Mouse (Mus musculus): Measurements from ENCODE around the gene Fig4.

Fig4 gene

GRCm38 (mm10) chr10:41208860-41209377, 94.1 kb downstream of the Fig4 start:
- DNase-seq = no peak

GRCm38 (mm10) chr10:41205647-41206046, 97.4 kb downstream of the Fig4 start:
- DNase-seq = no peak

GRCm38 (mm10) chr10:41204637-41205315, 98.3 kb downstream of the Fig4 start:
- no peak for DNase-seq

DNA sequence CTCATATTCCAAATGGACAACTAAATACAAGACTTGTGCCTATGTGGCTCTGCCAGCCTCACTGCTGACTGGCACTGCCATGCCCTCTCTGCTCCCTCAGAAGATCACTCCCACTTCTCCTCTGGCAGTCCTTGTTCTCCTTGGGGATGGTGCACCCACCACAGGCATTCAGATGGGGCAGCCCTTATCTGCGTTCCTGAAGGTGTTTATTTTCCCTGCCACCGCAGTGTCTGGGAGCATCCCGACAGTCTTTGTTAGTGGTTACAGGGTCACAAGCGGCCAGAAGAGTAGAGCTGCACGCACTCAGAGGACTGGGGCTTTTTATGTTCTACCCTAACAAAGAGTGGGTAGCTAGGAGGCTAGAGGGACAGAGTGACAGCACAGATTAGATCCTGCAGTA, 98.9 kb downstream of the Fig4 start:
- no peak for DNase-seq

GRCm38 (mm10) chr10:41198719-41199118, 104.3 kb downstream of the Fig4 start:
- DNase-seq = no peak

DNA sequence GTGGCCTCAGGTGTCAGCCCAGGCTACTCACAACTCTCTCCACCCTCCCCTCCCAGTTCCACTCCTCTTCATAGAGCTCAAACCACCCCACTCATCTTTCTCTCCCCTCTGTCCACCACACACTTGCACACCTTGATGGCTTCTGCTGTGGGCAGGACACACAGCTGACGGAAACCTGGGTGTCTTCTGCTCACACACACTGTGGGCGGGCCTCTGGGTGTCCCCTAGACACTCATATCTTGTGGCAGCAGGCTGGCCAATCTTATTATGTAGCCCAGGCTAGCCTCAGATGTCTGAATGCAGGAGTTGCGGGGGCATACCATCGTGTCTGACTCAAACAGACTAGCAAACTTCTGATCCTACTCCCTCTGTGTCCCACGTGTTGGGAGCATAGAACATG, 105.3 kb downstream of the Fig4 start:
- DNase-seq = no peak

- DNase-seq = no peak
Observed at GRCm38 (mm10) chr10:41196295-41196694, 106.8 kb downstream of the Fig4 start.

- DNase-seq = no peak
Observed at GRCm38 (mm10) chr10:41189392-41189791, 113.7 kb downstream of the Fig4 start.

DNA sequence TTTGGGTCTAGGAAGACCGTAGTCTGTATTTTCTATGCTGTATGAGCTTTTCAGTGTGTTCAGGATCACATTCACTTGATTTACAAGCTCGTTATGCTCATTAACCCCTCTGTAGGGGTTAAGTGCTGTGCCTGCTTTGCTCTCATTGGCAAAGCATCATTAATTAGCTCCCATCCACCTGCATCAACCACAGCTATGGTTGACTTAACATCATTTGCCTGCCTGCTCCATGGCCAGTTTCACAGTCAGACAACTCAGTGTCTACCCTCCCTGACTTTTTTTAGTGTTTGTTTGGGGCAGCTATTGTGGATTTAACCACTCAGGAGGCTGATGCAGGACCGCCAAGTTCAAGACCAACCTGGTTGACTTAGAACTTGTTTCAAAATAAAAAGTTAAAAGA, 119.1 kb downstream of the Fig4 start:
- no peak for DNase-seq

GRCm38 (mm10) chr10:41182644-41183043, 120.4 kb downstream of the Fig4 start:
- no peak for DNase-seq

GRCm38 (mm10) chr10:41166141-41166540, 136.9 kb downstream of the Fig4 start:
- no peak for DNase-seq

- DNase-seq = no peak
Observed at GRCm38 (mm10) chr10:41163108-41163507, 140.0 kb downstream of the Fig4 start.

- no peak for DNase-seq
Observed at GRCm38 (mm10) chr10:41157296-41157695, 145.8 kb downstream of the Fig4 start.

- no peak for DNase-seq
Observed at GRCm38 (mm10) chr10:41156693-41157092, 146.4 kb downstream of the Fig4 start.

DNA sequence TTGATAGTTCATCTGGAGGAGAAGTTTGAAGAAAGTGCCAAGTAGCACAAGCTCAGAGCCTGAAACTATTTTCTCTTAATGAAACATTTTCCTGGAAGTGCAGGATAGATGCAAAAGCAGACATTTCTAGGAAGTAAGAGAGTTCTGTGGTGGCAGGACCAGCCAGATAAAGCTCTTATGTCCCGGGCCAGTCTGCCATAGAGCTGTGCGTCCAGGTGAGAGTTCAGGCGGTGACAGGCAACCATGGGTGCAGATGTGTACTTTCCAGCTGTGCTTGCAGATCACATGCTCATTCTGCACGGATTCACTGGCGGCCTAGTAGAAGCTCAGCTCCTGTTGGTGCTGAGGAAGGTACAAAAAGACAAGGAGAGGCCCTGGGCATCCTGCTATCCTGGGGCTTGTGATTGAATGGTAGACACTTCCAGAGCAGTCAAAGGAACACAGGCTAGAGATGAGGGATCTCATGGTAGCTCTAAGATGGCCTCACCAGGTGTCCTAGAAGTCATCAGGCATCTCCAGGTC, 149.8 kb downstream of the Fig4 start:
- no peak for DNase-seq

- DNase-seq = no peak
Observed at GRCm38 (mm10) chr10:41151901-41152300, 151.2 kb downstream of the Fig4 start.

DNA sequence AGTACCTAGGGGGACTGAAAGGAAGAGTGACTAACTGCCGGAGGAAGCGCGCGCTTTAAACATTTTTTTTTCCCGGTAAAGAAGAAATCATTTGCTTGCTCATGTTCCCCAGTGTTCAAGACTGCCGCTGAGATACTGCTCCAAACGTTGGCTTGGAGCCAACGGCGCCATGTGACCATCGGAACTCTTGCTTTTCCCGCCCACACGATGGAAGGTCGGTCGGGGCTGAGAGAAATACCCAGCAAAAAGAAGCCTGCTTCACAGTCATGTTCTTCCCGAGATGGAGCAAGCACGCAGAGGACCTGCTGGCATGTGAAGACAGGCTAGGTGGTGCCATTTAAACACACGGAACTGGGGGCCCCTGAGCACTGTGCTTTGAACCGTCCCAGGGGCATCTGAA, 151.6 kb downstream of the Fig4 start:
- no peak for DNase-seq

GRCm38 (mm10) chr10:41151021-41151420, 152.0 kb downstream of the Fig4 start:
- DNase-seq = no peak

- no peak for DNase-seq
Observed at GRCm38 (mm10) chr10:41150496-41150895, 152.6 kb downstream of the Fig4 start.

GRCm38 (mm10) chr10:41149307-41149706, 153.8 kb downstream of the Fig4 start:
- no peak for DNase-seq

DNA sequence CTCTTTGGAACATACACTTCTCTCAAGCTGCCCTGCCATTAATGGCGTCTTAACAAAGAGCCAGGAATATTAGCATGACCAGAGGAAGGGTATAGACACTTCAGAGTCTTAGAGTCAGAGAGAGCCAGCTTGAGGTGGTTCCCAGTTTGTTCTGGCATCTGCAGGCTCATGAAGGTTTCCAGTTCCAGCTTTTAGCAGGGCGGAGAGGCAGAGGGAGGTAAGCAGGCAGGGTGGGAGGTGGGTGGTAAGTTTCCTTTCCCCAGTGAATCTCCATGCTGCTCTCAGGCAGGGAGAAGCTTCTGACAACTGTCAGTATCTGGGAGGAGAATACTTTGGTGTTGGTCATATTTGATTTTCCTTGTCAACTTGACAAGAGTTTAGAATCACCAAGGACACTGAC, 156.9 kb downstream of the Fig4 start:
- no peak for DNase-seq
